Mouse (Mus musculus): ENCODE results near the gene Crip3. TPM values are rescaled to one million over a fixed set of nuclear protein-coding genes. Genes with fewer than 3 reads are reported as not detected.

The Crip3 gene
- polyA plus RNA-seq, 1 experiment from 2014 or later = not detected

DNA sequence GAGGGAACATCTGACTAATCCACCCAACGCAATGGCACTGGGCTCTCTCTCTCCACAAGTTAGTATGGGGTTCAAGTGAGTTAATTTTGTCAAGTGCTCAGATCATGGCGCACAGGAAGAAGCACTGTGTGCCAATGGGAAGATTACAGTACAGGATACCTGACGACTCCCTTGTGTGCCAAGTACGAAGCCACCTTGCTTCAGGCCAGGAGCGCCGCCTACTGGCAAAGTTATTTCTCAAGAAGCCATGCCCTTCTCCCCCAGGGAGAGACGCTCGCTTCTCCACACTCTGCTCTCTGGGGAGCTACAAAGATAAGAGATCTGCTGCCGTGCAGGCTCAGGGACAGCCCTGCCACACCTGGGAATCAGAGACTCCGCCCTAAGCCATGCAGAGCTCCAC is 29.1 kb downstream of the Crip3 start:
- Histone ChIP-seq H3K9me3 (replicated peaks) (no peaks in the 10 kb centered on the region), H3K27ac (no peak overlapping the region), H3K4me1 (replicated peaks) (peaks cover 32% of the 10 kb centered on the region), H3K4me2 (no peak overlapping the region), H3K9ac (no peak overlapping the region), H3K27me3 (peaks cover 95% of the 10 kb centered on the region), H3K36me3 (no peaks in the 10 kb centered on the region), H3K4me3 (replicated peaks) (no peak overlapping the region)
- 8% methylated on average over 10 of the region's 10 CpGs for WGBS (ENCODE audit: insufficient replicate concordance)
- ATAC-seq (ENCODE audit: low read depth) (no peak), DNase-seq (peak; percentile 22)

DNA sequence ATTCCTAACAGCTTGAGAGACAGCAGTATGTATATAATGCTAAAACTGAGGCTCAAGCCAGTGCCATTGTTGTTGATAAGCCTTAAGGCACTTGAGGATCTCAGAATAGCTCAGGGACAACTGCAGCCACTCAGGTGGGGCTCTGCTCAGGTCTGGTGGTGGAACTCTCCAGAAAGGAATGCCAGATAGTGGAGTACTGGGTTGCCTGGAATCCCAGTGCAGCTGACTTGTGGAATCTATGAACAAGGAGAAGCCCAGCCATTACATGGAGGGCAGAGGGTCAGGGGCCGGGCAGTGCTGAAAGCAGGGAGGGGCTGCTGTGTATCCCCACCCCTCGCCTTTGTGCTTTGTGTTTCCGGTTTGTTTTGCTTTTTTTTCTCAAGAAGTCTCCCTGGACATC is 29.7 kb downstream of the Crip3 start:
- Histone ChIP-seq H3K27me3 (peaks cover 89% of the 10 kb centered on the region), H3K4me2 (no peak overlapping the region), H3K9ac (no peak overlapping the region), H3K27ac (no peak overlapping the region), H3K4me1 (replicated peaks) (peaks cover 29% of the 10 kb centered on the region), H3K4me3 (replicated peaks) (no peak overlapping the region), H3K36me3 (no peaks in the 10 kb centered on the region), H3K9me3 (replicated peaks) (no peaks in the 10 kb centered on the region)
- 39% methylated on average over 3 of the region's 3 CpGs for WGBS (ENCODE audit: insufficient replicate concordance)
- DNase-seq (no peak), ATAC-seq (ENCODE audit: low read depth) (no peak)

DNA sequence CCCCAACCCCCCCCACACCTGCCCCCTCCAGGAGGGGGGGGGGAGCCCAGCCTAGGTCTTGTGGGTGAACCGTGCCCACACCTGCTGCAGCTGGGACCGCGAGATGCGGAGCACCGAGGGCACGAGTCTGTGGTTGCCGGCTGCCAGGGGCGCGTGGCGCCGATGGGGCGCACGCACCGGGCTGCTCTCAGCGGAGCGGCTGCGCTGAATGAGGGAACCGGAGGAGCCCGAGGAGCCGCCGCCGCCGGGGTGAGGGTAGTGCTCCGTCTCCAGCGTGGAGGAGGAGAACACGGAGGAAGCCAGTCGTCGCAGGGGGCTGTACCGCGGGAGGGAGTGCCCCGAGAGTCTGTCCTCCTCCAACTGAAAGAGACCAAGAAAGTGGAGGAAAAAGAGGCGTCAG is 31.9 kb downstream of the Crip3 start:
- Histone ChIP-seq H3K9me3 (replicated peaks) (no peaks in the 10 kb centered on the region), H3K4me1 (replicated peaks) (peaks cover 14% of the 10 kb centered on the region), H3K9ac (no peak overlapping the region), H3K4me3 (replicated peaks) (peak overlapping the region; percentile 23), H3K27me3 (peaks cover 67% of the 10 kb centered on the region), H3K36me3 (no peaks in the 10 kb centered on the region), H3K27ac (no peak overlapping the region), H3K4me2 (peak overlapping the region; percentile 47)
- DNase-seq (no peak), ATAC-seq (ENCODE audit: low read depth) (no peak)
- 3% methylated on average over 30 of the region's 32 CpGs for WGBS (ENCODE audit: insufficient replicate concordance)

DNA sequence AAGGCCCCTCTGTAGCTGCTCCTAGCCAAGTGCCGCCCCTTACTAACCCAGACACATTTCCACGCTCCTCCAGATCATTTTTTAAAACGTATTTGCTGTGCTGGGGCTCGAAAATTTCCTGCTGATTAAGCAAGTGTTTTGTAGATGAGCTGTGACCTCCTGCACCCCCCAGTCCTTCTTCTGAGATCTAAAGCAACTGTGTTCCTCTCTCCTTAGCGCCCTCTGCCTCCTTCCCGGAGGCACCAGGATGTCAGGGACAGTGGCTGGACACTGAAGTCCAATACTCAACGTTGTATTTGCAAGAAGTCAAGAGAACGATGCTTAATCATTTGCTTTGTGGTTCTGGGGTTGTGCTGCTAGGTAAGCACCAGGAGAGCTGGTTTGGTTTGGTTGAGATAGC is 32.6 kb downstream of the Crip3 start:
- WGBS (ENCODE audit: insufficient replicate concordance) = 8% methylated on average over 8 of the region's 8 CpGs
- no peak overlapping the region for H3K27ac ChIP-seq

DNA sequence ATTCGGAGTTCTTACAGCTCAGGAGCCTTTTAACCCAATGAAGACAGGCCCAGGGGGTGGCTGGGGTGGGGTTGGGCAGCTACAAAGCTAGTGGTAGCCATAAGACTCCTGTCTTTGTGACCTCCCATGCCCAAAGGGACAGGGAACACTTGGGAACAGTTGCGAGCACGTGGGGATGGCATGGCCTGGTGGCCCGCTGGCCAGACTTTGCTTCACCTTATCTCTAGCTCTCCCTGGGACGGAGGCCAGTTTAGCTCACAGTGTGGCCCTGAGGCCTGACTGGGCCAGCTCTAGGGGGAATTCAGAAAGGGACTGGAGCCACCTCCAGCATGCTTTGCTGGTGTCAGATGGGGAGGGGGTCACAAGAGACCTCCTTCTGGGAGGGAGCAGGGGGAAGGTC is 33.5 kb downstream of the Crip3 start:
- Histone ChIP-seq H3K4me3 (replicated peaks) (no peak overlapping the region), H3K4me1 (replicated peaks) (peaks cover 13% of the 10 kb centered on the region; the same call in 1 of the 2 replicates), H3K36me3 (no peaks in the 10 kb centered on the region), H3K27ac (no peak overlapping the region), H3K9me3 (replicated peaks) (no peaks in the 10 kb centered on the region), H3K27me3 (peaks cover 57% of the 10 kb centered on the region), H3K4me2 (no peak overlapping the region), H3K9ac (no peak overlapping the region)
- DNase-seq (no peak), ATAC-seq (ENCODE audit: low read depth) (no peak)
- 62% methylated on average over 5 of the region's 5 CpGs for WGBS (ENCODE audit: insufficient replicate concordance)

More for the DNA sequence above, 32.6 kb downstream of the Crip3 start:
- no peak for ATAC-seq (ENCODE audit: low read depth)
- Histone ChIP-seq H3K9ac (no peak overlapping the region), H3K27me3 (peaks cover 60% of the 10 kb centered on the region), H3K36me3 (no peaks in the 10 kb centered on the region), H3K9me3 (replicated peaks) (no peaks in the 10 kb centered on the region), H3K4me3 (replicated peaks) (peak overlapping the region; percentile 23; the same call in 1 of the 2 replicates), H3K4me2 (peak overlapping the region; percentile 47), H3K4me1 (replicated peaks) (peaks cover 13% of the 10 kb centered on the region; the same call in 1 of the 2 replicates)
- no peak for DNase-seq

DNA sequence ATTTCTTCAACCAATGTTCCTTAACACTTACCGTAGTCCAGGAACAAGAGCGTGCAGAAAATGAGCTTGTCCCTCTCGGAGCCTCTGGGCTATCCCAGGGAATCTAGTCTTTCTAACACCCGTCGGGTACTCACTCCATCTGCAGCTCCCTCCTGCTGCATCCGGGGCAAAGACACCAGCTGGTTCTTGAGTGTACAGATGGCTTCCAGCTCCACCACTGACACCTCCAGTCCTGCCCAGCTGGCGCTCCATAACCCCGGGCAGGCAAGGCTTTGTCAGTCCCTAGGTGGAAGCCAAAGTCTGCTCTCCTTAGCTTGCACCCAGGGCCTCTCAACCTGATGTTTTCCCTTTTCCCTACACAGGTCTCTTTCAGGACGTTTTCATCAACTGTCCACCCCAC is 39.1 kb downstream of the Crip3 start:
- Histone ChIP-seq H3K9me3 (replicated peaks) (no peaks in the 10 kb centered on the region), H3K27me3 (peaks cover 10% of the 10 kb centered on the region), H3K4me1 (replicated peaks) (no peaks in the 10 kb centered on the region), H3K9ac (no peak overlapping the region), H3K4me3 (replicated peaks) (no peak overlapping the region), H3K36me3 (no peaks in the 10 kb centered on the region), H3K27ac (no peak overlapping the region), H3K4me2 (no peak overlapping the region)
- DNase-seq = no peak
- 65% methylated on average over 9 of the region's 9 CpGs for WGBS (ENCODE audit: insufficient replicate concordance)
- no peak for ATAC-seq (ENCODE audit: low read depth)

DNA sequence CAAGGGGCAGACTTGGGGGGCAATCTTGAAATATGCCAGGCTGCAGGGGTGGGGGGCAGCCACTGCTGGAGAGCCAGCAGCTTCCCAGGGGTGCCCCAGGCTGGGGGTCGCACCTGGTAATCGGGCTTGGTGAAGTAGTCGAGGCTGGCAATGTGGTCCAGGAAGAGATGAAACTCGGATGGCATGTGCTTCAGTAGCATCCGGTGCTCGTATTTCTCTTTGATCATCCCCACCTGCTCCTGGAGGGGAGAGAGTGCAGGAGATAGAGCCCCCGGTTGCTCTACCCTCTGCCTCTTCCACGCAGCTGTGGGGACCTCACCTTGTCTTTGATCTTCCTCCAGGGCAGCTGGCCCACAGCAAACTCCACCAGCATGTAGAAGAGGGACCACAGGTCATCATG is 47.9 kb downstream of the Crip3 start:
- Histone ChIP-seq H3K9me3 (replicated peaks) (no peaks in the 10 kb centered on the region), H3K27ac (no peak overlapping the region), H3K4me1 (replicated peaks) (no peaks in the 10 kb centered on the region), H3K4me2 (no peak overlapping the region), H3K27me3 (peaks cover 15% of the 10 kb centered on the region), H3K9ac (no peak overlapping the region), H3K36me3 (no peaks in the 10 kb centered on the region), H3K4me3 (replicated peaks) (no peak overlapping the region)
- ATAC-seq (ENCODE audit: low read depth) (no peak), DNase-seq (no peak)
- WGBS (ENCODE audit: insufficient replicate concordance) = 62% methylated on average over 8 of the region's 8 CpGs

DNA sequence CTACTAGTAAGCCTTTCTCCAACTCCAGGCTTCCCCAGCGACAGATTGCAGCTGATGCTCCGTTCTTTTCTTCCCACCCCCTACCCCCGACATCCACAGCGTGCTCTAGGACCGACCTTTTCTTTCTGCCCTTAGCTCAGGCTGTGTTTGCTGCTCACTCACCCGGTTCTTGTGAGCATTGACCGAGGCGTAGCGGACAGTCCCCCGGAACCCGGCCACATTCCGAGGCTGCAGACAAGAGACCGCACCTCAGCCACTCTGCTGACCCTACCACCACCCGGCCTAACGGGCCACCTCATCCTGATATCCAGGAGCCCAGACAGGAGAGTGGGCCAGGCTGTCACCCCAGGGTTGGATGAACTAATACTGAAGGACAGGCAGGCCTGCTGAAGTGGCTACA is 48.6 kb downstream of the Crip3 start:
- Histone ChIP-seq H3K4me3 (replicated peaks) (no peak overlapping the region), H3K9ac (no peak overlapping the region), H3K27ac (no peak overlapping the region), H3K27me3 (peaks cover 21% of the 10 kb centered on the region), H3K36me3 (no peaks in the 10 kb centered on the region), H3K4me2 (no peak overlapping the region), H3K4me1 (replicated peaks) (no peaks in the 10 kb centered on the region), H3K9me3 (replicated peaks) (no peaks in the 10 kb centered on the region)
- no peak for ATAC-seq (ENCODE audit: low read depth)
- no peak for DNase-seq
- 78% methylated on average over 15 of the region's 15 CpGs for WGBS (ENCODE audit: insufficient replicate concordance)

Other genes with a start within 250 kb of the Crip3 start
- 19.0 and 23.9 TPM in 2 replicates for gene Polh, start 226.3 kb upstream of the Crip3 start, polyA plus RNA-seq (2015; fragmentation: Nextera tagmentation; extraction: Ambion mirVana)
- 19.0 and 23.5 TPM in 2 replicates for gene Xpo5, start 226.1 kb upstream of the Crip3 start, polyA plus RNA-seq (2015; fragmentation: Nextera tagmentation; extraction: Ambion mirVana)
- 49.0 and 49.9 TPM in 2 replicates for gene Polr1c, start 180.9 kb upstream of the Crip3 start, polyA plus RNA-seq (2015; fragmentation: Nextera tagmentation; extraction: Ambion mirVana)
- 39.8 and 41.8 TPM in 2 replicates for gene Yipf3, start 180.8 kb upstream of the Crip3 start, polyA plus RNA-seq (2015; fragmentation: Nextera tagmentation; extraction: Ambion mirVana)
- 0.06 and 0.10 TPM in 2 replicates for gene Lrrc73, start 175.4 kb upstream of the Crip3 start, polyA plus RNA-seq (2015; fragmentation: Nextera tagmentation; extraction: Ambion mirVana)
- 11.2 and 12.1 TPM in 2 replicates for gene Tjap1, start 145.9 kb upstream of the Crip3 start, polyA plus RNA-seq (2015; fragmentation: Nextera tagmentation; extraction: Ambion mirVana)
- gene Dlk2, start 131.5 kb upstream of the Crip3 start, polyA plus RNA-seq (2015; fragmentation: Nextera tagmentation; extraction: Ambion mirVana) = 0.09 TPM in 1 of 2 replicates, not detected in the other
- gene Abcc10, start 100.6 kb upstream of the Crip3 start, polyA plus RNA-seq (2015; fragmentation: Nextera tagmentation; extraction: Ambion mirVana) = 1.6 and 1.7 TPM in 2 replicates
- 1.2 and 1.4 TPM in 2 replicates for gene Zfp318, start 45.2 kb upstream of the Crip3 start, polyA plus RNA-seq (2015; fragmentation: Nextera tagmentation; extraction: Ambion mirVana)
- not detected in 2 replicates for gene Slc22a7, start 9.5 kb downstream of the Crip3 start, polyA plus RNA-seq (2015; fragmentation: Nextera tagmentation; extraction: Ambion mirVana)
- 0.02 TPM in 2 replicates for gene Ttbk1, start 58.7 kb downstream of the Crip3 start, polyA plus RNA-seq (2015; fragmentation: Nextera tagmentation; extraction: Ambion mirVana)
- gene Dnph1, start 67.8 kb downstream of the Crip3 start, polyA plus RNA-seq (2015; fragmentation: Nextera tagmentation; extraction: Ambion mirVana) = 34.6 and 35.1 TPM in 2 replicates
- gene Cul9, start 117.5 kb downstream of the Crip3 start, polyA plus RNA-seq (2015; fragmentation: Nextera tagmentation; extraction: Ambion mirVana) = 0.44 and 0.84 TPM in 2 replicates
- 2.9 and 3.2 TPM in 2 replicates for gene Srf, start 127.2 kb downstream of the Crip3 start, polyA plus RNA-seq (2015; fragmentation: Nextera tagmentation; extraction: Ambion mirVana)
- 8.0 and 9.1 TPM in 2 replicates for gene Ptk7, start 200.6 kb downstream of the Crip3 start, polyA plus RNA-seq (2015; fragmentation: Nextera tagmentation; extraction: Ambion mirVana)
- 5.8 TPM in 2 replicates for gene Klc4, start 217.1 kb downstream of the Crip3 start, polyA plus RNA-seq (2015; fragmentation: Nextera tagmentation; extraction: Ambion mirVana)
- gene Mrpl2, start 217.3 kb downstream of the Crip3 start, polyA plus RNA-seq (2015; fragmentation: Nextera tagmentation; extraction: Ambion mirVana) = 91.5 and 97.5 TPM in 2 replicates
- gene Cul7, start 221.4 kb downstream of the Crip3 start, polyA plus RNA-seq (2015; fragmentation: Nextera tagmentation; extraction: Ambion mirVana) = 10.9 and 12.4 TPM in 2 replicates
- 31.7 and 31.9 TPM in 2 replicates for gene Rrp36, start 245.4 kb downstream of the Crip3 start, polyA plus RNA-seq (2015; fragmentation: Nextera tagmentation; extraction: Ambion mirVana)
- gene Mea1, start 249.9 kb downstream of the Crip3 start, polyA plus RNA-seq (2015; fragmentation: Nextera tagmentation; extraction: Ambion mirVana) = 65.2 and 67.8 TPM in 2 replicates